Mouse (Mus musculus) embryonic facial prominence, embryonic 13.5 days (tissue): ENCODE results near the gene Tnfrsf8. TPM values are rescaled to one million over a fixed set of nuclear protein-coding genes. Genes with fewer than 3 reads are reported as not detected.

Experiments
- ATAC-seq: fragments of 200-750 bp; cut with Nextera tagmentation; 2 replicates; pipeline ENCODE4 v1.8.0; 2017; ENCODE audit warnings: low read depth; ENCODE audit not compliant: insufficient number of reproducible peaks, insufficient read depth, low FRiP score, low TSS enrichment
- H3K27ac ChIP-seq: fragments of 300-500 bp; sonication (generic); 2 replicates; pipeline ENCODE4 v1.5.1; 2015; ENCODE audit warnings: moderate library complexity, mild to moderate bottlenecking, inconsistent platforms
- H3K27me3 ChIP-seq: fragments of 300-500 bp; sonication (generic); 2 replicates; pipeline ENCODE4 v1.6.1; 2015; ENCODE audit warnings: mild to moderate bottlenecking, inconsistent platforms
- H3K36me3 ChIP-seq: fragments of 300-500 bp; sonication (generic); 2 replicates; pipeline ENCODE4 v1.6.1; 2015; ENCODE audit warnings: mild to moderate bottlenecking, inconsistent platforms
- H3K4me1 ChIP-seq: fragments of 300-500 bp; sonication (generic); 2 replicates; pipeline ENCODE4 v1.6.1; 2015; ENCODE audit warnings: inconsistent platforms
- H3K4me2 ChIP-seq: fragments of 300-500 bp; sonication (generic); 2 replicates; pipeline ENCODE4 v1.6.1; 2015; ENCODE audit warnings: moderate library complexity, mild to moderate bottlenecking, inconsistent platforms
- H3K4me3 ChIP-seq: fragments of 300-500 bp; sonication (generic); 2 replicates; pipeline ENCODE4 v1.5.1; 2015; ENCODE audit warnings: mild to moderate bottlenecking, inconsistent platforms
- H3K9ac ChIP-seq: fragments of 300-500 bp; sonication (generic); 2 replicates; pipeline ENCODE4 v1.6.1; 2015; ENCODE audit warnings: mild to moderate bottlenecking, inconsistent platforms
- H3K9me3 ChIP-seq: fragments of 300-500 bp; sonication (generic); 2 replicates; pipeline ENCODE4 v1.6.1; 2016; ENCODE audit warnings: inconsistent platforms
- WGBS: fragments of 180-500 bp; shearing (Covaris S2); methylation state at CpG from one replicate; pipeline ENCODE4 v1.1.7; 2015; ENCODE audit warnings: mixed read lengths; 5-methylcytosine and 5-hydroxymethylcytosine counted together
- polyA plus RNA-seq: library from polyadenylated mRNA; unstranded; fragments of >200 nt; fragmentation: Nextera tagmentation; extraction: Ambion mirVana; gene quantifications from 2 replicates; pipeline ENCODE4 v1.2.1, GENCODE M21; 2015

The Tnfrsf8 gene
- polyA plus RNA-seq, 1 experiment from 2014 or later = 0.06 TPM

GRCm38 (mm10) chr4:145280966-145281365, 34.0 kb downstream of the Tnfrsf8 start:
- H3K4me3 ChIP-seq = no peak overlapping the region
- H3K9ac ChIP-seq = no peak overlapping the region
- no peak for ATAC-seq
- WGBS = 83% methylated on average over 6 of the region's 6 CpGs
- no peaks in the 10 kb centered on the region for H3K27me3 ChIP-seq
- no peaks in the 10 kb centered on the region for H3K9me3 ChIP-seq
- H3K36me3 ChIP-seq = no peaks in the 10 kb centered on the region
- H3K4me2 ChIP-seq = no peak overlapping the region
- H3K4me1 ChIP-seq = no peaks in the 10 kb centered on the region
- H3K27ac ChIP-seq = no peak overlapping the region

GRCm38 (mm10) chr4:145278724-145279370, 36.1 kb downstream of the Tnfrsf8 start:
- no peaks in the 10 kb centered on the region for H3K27me3 ChIP-seq
- no peak for ATAC-seq
- H3K9ac ChIP-seq = no peak overlapping the region
- no peak overlapping the region for H3K4me3 ChIP-seq
- no peak overlapping the region for H3K4me2 ChIP-seq
- no peak overlapping the region for H3K27ac ChIP-seq
- no peaks in the 10 kb centered on the region for H3K9me3 ChIP-seq
- no peaks in the 10 kb centered on the region for H3K36me3 ChIP-seq
- 76% methylated on average over 3 of the region's 3 CpGs for WGBS
- no peaks in the 10 kb centered on the region for H3K4me1 ChIP-seq

DNA sequence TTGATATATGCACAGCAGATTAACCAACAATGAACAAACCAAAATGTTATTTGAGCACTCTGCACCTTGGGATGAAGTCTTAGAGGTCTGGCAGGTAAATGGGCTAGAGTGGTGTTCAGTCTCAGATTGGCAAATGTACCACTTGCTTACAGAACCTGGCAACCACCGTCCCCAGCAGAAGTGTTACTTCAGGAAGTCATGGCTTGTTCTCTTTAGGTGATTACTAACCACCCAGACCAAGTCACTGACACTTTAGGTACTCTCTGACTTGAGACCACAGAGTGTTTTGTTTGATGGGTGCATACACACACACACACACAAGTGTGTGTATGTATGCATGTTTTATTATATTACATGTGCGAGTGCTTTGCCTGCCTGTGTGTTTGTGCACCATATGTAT, 36.7 kb downstream of the Tnfrsf8 start:
- WGBS = 90% methylated on average over 2 of the region's 2 CpGs
- no peaks in the 10 kb centered on the region for H3K4me1 ChIP-seq
- no peak overlapping the region for H3K4me2 ChIP-seq
- ATAC-seq = no peak
- no peaks in the 10 kb centered on the region for H3K9me3 ChIP-seq
- no peaks in the 10 kb centered on the region for H3K36me3 ChIP-seq
- H3K9ac ChIP-seq = no peak overlapping the region
- H3K27me3 ChIP-seq = no peaks in the 10 kb centered on the region
- H3K4me3 ChIP-seq = no peak overlapping the region
- no peak overlapping the region for H3K27ac ChIP-seq

GRCm38 (mm10) chr4:145276368-145277249, 38.4 kb downstream of the Tnfrsf8 start:
- Histone ChIP-seq H3K4me3 (no peak overlapping the region), H3K27ac (no peak overlapping the region), H3K9me3 (no peaks in the 10 kb centered on the region), H3K4me2 (no peak overlapping the region), H3K36me3 (no peaks in the 10 kb centered on the region), H3K4me1 (no peaks in the 10 kb centered on the region), H3K9ac (no peak overlapping the region), H3K27me3 (no peaks in the 10 kb centered on the region)
- ATAC-seq = no peak
- WGBS = 76% methylated on average over 6 of the region's 6 CpGs

- 91% methylated on average over 5 of the region's 5 CpGs for WGBS
- Histone ChIP-seq H3K4me3 (no peak overlapping the region), H3K9ac (no peak overlapping the region), H3K27me3 (no peaks in the 10 kb centered on the region), H3K27ac (no peak overlapping the region), H3K4me2 (no peak overlapping the region), H3K36me3 (no peaks in the 10 kb centered on the region), H3K9me3 (no peaks in the 10 kb centered on the region), H3K4me1 (no peaks in the 10 kb centered on the region)
- ATAC-seq = no peak
Measured at GRCm38 (mm10) chr4:145274887-145275286, 40.1 kb downstream of the Tnfrsf8 start.

DNA sequence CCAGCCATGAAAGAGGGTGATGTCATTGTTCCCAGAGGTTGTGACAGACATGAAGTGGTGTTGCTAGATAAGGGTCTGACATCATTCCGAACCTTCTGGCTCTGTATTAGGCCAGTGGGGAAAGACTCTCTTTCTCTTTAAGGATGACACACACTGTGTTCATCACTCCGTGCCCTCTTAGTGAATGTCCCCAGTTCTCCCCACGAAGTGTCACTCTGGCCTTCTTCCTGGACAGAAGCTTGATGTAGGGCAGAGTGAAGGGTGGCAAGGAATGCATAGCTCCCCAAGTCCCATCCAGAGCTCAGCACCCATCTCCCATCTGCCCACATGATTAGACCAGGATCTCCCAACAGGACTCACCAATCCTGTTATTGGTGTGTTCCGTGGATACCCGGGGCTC, 41.0 kb downstream of the Tnfrsf8 start:
- Histone ChIP-seq H3K4me2 (no peak overlapping the region), H3K27me3 (no peaks in the 10 kb centered on the region), H3K4me1 (no peaks in the 10 kb centered on the region), H3K9ac (no peak overlapping the region), H3K9me3 (no peaks in the 10 kb centered on the region), H3K36me3 (no peaks in the 10 kb centered on the region), H3K27ac (no peak overlapping the region), H3K4me3 (no peak overlapping the region)
- no peak for ATAC-seq
- WGBS = 84% methylated on average over 5 of the region's 5 CpGs

DNA sequence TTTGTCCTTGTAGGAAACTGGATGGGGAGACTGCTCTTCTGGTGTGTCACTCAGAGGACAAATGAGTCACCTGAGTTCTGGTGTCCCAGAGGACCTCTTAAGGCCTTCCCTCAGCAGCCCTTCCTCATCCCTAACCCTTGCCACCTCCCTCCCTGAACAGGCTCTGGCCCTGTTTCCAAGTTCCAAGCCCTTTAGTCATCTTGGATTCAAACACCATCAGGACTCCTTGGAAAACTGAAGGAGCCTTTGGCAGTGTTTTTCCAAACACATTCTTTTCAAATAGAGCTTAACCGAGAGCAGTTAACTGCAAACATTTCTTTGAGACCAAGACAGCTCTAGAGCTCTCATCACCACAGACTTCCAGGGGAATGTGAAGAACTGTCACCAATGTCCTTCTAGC, 42.2 kb downstream of the Tnfrsf8 start:
- H3K27me3 ChIP-seq = no peaks in the 10 kb centered on the region
- no peak overlapping the region for H3K4me2 ChIP-seq
- H3K27ac ChIP-seq = no peak overlapping the region
- WGBS = 65% methylated on average over 1 of the region's 1 CpGs
- no peaks in the 10 kb centered on the region for H3K36me3 ChIP-seq
- H3K4me3 ChIP-seq = no peak overlapping the region
- ATAC-seq = no peak
- no peaks in the 10 kb centered on the region for H3K9me3 ChIP-seq
- no peaks in the 10 kb centered on the region for H3K4me1 ChIP-seq
- no peak overlapping the region for H3K9ac ChIP-seq

DNA sequence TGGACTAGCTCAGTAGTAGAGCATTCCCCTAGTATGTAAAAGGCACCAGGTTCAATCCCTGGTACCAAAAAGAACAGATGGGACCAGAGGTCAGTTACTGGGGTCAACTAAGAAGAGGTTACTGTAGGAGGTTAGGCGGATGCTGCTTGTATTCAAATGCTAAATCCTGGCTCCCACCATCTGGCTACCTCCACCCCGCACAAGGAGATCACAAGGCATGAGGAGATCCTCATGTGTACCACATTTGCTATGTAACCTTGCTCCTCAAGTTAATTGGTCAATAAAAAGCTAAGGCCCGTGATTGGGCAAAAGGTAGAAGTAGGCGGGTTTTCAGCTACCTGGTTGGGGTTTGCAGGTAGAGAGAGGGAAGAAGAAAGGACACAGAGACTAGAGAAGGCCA, 43.3 kb downstream of the Tnfrsf8 start:
- no peak for ATAC-seq
- no peaks in the 10 kb centered on the region for H3K4me1 ChIP-seq
- 82% methylated on average over 4 of the region's 4 CpGs for WGBS
- H3K4me3 ChIP-seq = no peak overlapping the region
- H3K27ac ChIP-seq = no peak overlapping the region
- no peaks in the 10 kb centered on the region for H3K27me3 ChIP-seq
- no peak overlapping the region for H3K9ac ChIP-seq
- H3K4me2 ChIP-seq = no peak overlapping the region
- H3K9me3 ChIP-seq = no peaks in the 10 kb centered on the region
- no peaks in the 10 kb centered on the region for H3K36me3 ChIP-seq

DNA sequence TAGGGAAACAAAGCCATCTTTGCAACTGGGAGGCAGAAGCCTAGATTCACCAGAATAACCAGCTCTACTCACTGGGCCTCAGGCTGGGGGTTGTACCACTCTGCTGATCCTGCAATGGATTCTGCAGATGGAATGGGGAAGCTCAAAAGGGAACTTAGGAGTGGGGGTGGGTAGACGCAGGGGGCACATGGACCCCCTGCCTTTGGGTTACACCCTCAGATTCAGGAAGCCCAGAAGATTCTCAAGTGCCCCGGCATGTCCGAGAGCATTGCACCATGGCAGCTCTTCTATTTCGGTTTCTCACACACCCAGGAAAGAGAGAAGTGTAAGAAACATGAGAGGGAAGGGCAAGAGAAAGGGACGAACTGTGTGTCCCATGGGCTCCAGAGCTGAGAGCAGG, 44.8 kb downstream of the Tnfrsf8 start:
- no peak overlapping the region for H3K4me3 ChIP-seq
- H3K9ac ChIP-seq = no peak overlapping the region
- H3K4me1 ChIP-seq = no peaks in the 10 kb centered on the region
- H3K27ac ChIP-seq = no peak overlapping the region
- no peaks in the 10 kb centered on the region for H3K9me3 ChIP-seq
- no peaks in the 10 kb centered on the region for H3K27me3 ChIP-seq
- WGBS = 81% methylated on average over 5 of the region's 5 CpGs
- no peak for ATAC-seq
- H3K36me3 ChIP-seq = no peaks in the 10 kb centered on the region
- H3K4me2 ChIP-seq = no peak overlapping the region

DNA sequence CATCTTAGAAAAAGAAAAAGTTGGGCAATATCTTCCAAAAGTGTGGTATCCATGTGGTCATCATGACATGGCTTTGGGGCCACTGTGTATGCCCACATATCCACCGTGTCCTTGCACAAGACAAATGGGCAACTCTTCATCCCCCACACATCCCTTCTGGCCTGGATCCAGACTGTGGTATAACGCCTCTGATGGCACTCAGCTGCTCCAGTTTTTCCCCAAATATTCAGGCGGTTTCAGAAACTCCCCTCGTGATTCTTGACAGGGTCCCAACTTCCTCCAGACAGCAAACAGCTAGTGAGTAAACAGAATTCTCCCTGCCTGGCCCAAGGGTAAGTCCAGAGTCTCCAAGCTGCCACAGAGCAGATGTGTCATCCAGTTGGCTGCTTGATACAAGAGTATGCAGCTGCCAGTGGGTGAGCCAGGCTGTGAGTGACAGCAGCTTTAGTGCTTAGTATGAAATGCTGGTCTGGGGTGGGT, 47.3 kb downstream of the Tnfrsf8 start:
- Histone ChIP-seq H3K36me3 (no peaks in the 10 kb centered on the region), H3K27me3 (no peaks in the 10 kb centered on the region), H3K4me1 (no peaks in the 10 kb centered on the region), H3K9ac (no peak overlapping the region), H3K9me3 (no peaks in the 10 kb centered on the region), H3K4me2 (no peak overlapping the region), H3K4me3 (no peak overlapping the region), H3K27ac (no peak overlapping the region)
- WGBS = 68% methylated on average over 4 of the region's 4 CpGs
- ATAC-seq = no peak

- H3K27me3 ChIP-seq = no peaks in the 10 kb centered on the region
- H3K36me3 ChIP-seq = no peaks in the 10 kb centered on the region
- 70% methylated on average over 4 of the region's 4 CpGs for WGBS
- H3K27ac ChIP-seq = no peak overlapping the region
- H3K4me1 ChIP-seq = no peaks in the 10 kb centered on the region
- no peak overlapping the region for H3K4me3 ChIP-seq
- H3K4me2 ChIP-seq = no peak overlapping the region
- H3K9ac ChIP-seq = no peak overlapping the region
- H3K9me3 ChIP-seq = no peaks in the 10 kb centered on the region
- no peak for ATAC-seq
Measured at GRCm38 (mm10) chr4:145266505-145266904, 48.5 kb downstream of the Tnfrsf8 start.

- no peaks in the 10 kb centered on the region for H3K9me3 ChIP-seq
- H3K9ac ChIP-seq = no peak overlapping the region
- no peak overlapping the region for H3K4me3 ChIP-seq
- no peaks in the 10 kb centered on the region for H3K27me3 ChIP-seq
- no peak for ATAC-seq
- no peak overlapping the region for H3K27ac ChIP-seq
- H3K4me2 ChIP-seq = no peak overlapping the region
- 46% methylated on average over 2 of the region's 2 CpGs for WGBS
- H3K4me1 ChIP-seq = no peaks in the 10 kb centered on the region
- H3K36me3 ChIP-seq = no peaks in the 10 kb centered on the region
Measured at GRCm38 (mm10) chr4:145264761-145265160, 50.2 kb downstream of the Tnfrsf8 start.
